Comparison of ENCODE assay signal across 8 mouse cellular contexts in genomic region chr1:86503165-86503747, GRCm38 (mm10). TPM values are rescaled to one million over a fixed set of nuclear protein-coding genes. Genes with fewer than 3 reads are reported as not detected.
A peak's percentile ranks its signal among the peaks of the same experiment; 100 is the strongest.
DNase-seq lines count a peak whose midpoint lies in the region; ATAC-seq and TF ChIP-seq lines count a peak whose summit lies in the region.

No protein-coding gene starts in this region.

- TF ChIP-seq CTCF in kidney, adult 2 months (conservative IDR thresholded peaks at IDR 0.05; ENCODE audit: insufficient read depth, insufficient read length, low read depth, low read length), result no peak
- no peak for TF ChIP-seq CTCF in lung, adult 2 months (IDR thresholded peaks at IDR 0.05; ENCODE audit: insufficient read depth, low read length)

- ATAC-seq in hindbrain, embryonic 14.5 days (ENCODE audit: low FRiP score), result no peak
- ATAC-seq in neural tube, embryonic 15.5 days (ENCODE audit: low FRiP score), result peak; percentile 1

- no peaks in the 10 kb centered on the region for H3K9me3 ChIP-seq in hindbrain, embryonic 14.5 days (ENCODE audit: control insufficient read depth, low read length)
- H3K9me3 ChIP-seq in neural tube, embryonic 15.5 days (replicated peaks), result no peaks in the 10 kb centered on the region

- TF ChIP-seq POLR2A in kidney, adult 2 months (IDR thresholded peaks at IDR 0.05; ENCODE audit: low read depth, low read length), result no peak
- TF ChIP-seq POLR2A in lung, adult 2 months (IDR thresholded peaks at IDR 0.05; ENCODE audit: borderline replicate concordance, extremely low read depth, low read depth, low read length), result no peak

- H3K4me2 ChIP-seq in hindbrain, embryonic 14.5 days (replicated peaks), result peak overlapping the region; percentile 68
- H3K4me2 ChIP-seq in neural tube, embryonic 15.5 days, result peak overlapping the region; percentile 77

- peak overlapping the region; percentile 39 for H3K4me3 ChIP-seq in kidney, adult 2 months (ENCODE audit: insufficient read depth, low read depth, low read length)
- peak overlapping the region; percentile 45 for H3K4me3 ChIP-seq in hindbrain, embryonic 14.5 days (replicated peaks; ENCODE audit: low read length)
- peak overlapping the region; percentile 59 for H3K4me3 ChIP-seq in lung, adult 2 months (replicated peaks; ENCODE audit: extremely low read depth, low read depth, low read length)
- peak overlapping the region; percentile 46 for H3K4me3 ChIP-seq in neural tube, embryonic 15.5 days (replicated peaks)

- H3K4me1 ChIP-seq in kidney, adult 2 months (ENCODE audit: control insufficient read depth, insufficient read depth, low read length), result peaks cover 32% of the 10 kb centered on the region
- H3K4me1 ChIP-seq in hindbrain, embryonic 14.5 days (replicated peaks; ENCODE audit: control insufficient read depth, insufficient read depth, low read length), result peaks cover 39% of the 10 kb centered on the region
- peaks cover 27% of the 10 kb centered on the region for H3K4me1 ChIP-seq in lung, adult 2 months (ENCODE audit: control insufficient read depth, insufficient read depth, low read length)
- peaks cover 70% of the 10 kb centered on the region for H3K4me1 ChIP-seq in neural tube, embryonic 15.5 days

- peak overlapping the region; percentile 75 for H3K27ac ChIP-seq in kidney, adult 2 months (ENCODE audit: insufficient read depth, low read depth, low read length)
- peak overlapping the region; percentile 97 for H3K27ac ChIP-seq in hindbrain, embryonic 14.5 days
- H3K27ac ChIP-seq in neural tube, embryonic 15.5 days (replicated peaks), result peak overlapping the region; percentile 90

- H3K36me3 ChIP-seq in kidney, adult 2 months (ENCODE audit: control insufficient read depth, insufficient read depth, low read length), result no peaks in the 10 kb centered on the region
- no peaks in the 10 kb centered on the region for H3K36me3 ChIP-seq in hindbrain, embryonic 14.5 days (replicated peaks; ENCODE audit: control insufficient read depth, insufficient read depth)
- H3K36me3 ChIP-seq in neural tube, embryonic 15.5 days, result no peaks in the 10 kb centered on the region

- WGBS in kidney, adult 2 months, result 47% methylated on average over 16 of the region's 16 CpGs
- WGBS in hindbrain, embryonic 14.5 days, result 17% methylated on average over 16 of the region's 16 CpGs
- 35% methylated on average over 16 of the region's 16 CpGs for WGBS in lung, adult 2 months
- WGBS in neural tube, embryonic 15.5 days, result 17% methylated on average over 16 of the region's 16 CpGs

- H3K9ac ChIP-seq in hindbrain, embryonic 14.5 days, result peak overlapping the region; percentile 82
- peak overlapping the region; percentile 63 for H3K9ac ChIP-seq in neural tube, embryonic 15.5 days (replicated peaks)

- DNase-seq in kidney, adult 2 months, result no peak
- no peak for DNase-seq in kidney, adult 11 months
- DNase-seq in embryo, embryonic 10.5 days (ENCODE audit: low spot score), result peak; percentile 82
- DNase-seq in hindbrain, embryonic 14.5 days (ENCODE audit: low spot score), result no peak
- DNase-seq in lung, adult 2 months, result peak; percentile 61
- DNase-seq in adrenal gland, postnatal 14 days, result no peak
- DNase-seq in adrenal gland, postnatal 25 days, result no peak

- H3K27me3 ChIP-seq in kidney, adult 2 months (replicated peaks; ENCODE audit: control insufficient read depth, insufficient read depth, low read length), result no peaks in the 10 kb centered on the region
- no peaks in the 10 kb centered on the region for H3K27me3 ChIP-seq in hindbrain, embryonic 14.5 days (ENCODE audit: control insufficient read depth, insufficient read depth, low read length)
- no peaks in the 10 kb centered on the region for H3K27me3 ChIP-seq in neural tube, embryonic 15.5 days (replicated peaks)

RNA-seq across cellular contexts. Expression of gene Ptma, which starts 23.3 kb away (rescaled TPM):
- polyA plus RNA-seq in kidney, adult 2 months (2012; rRNA removed), result 622 and 651 TPM in 2 replicates
- 1,567 and 1,692 TPM in 2 replicates for polyA plus RNA-seq in hindbrain, embryonic 14.5 days (2014; fragmentation: Nextera tagmentation; extraction: Ambion mirVana)
- polyA plus RNA-seq in lung, adult 2 months (2012; rRNA removed), result 751 and 980 TPM in 2 replicates
- polyA plus RNA-seq in neural tube, embryonic 15.5 days (2015; fragmentation: Nextera tagmentation; extraction: Ambion mirVana), result 1,254 and 1,565 TPM in 2 replicates
- 806 and 848 TPM in 2 replicates for total RNA-seq in adrenal gland, postnatal 14 days (2021)
- 556 and 574 TPM in 2 replicates for total RNA-seq in adrenal gland, postnatal 25 days (2021)

Comparison
In these comparisons a context has a peak if more than half of its experiments do, and no peak if none do; other contexts are left out.
1. DNase-seq: peak in embryo, embryonic 10.5 days (single experiment) and lung, adult 2 months (single experiment); none in kidney, adult 2 months (single experiment), kidney, adult 11 months (single experiment), hindbrain, embryonic 14.5 days (single experiment), adrenal gland, postnatal 14 days (single experiment) and adrenal gland, postnatal 25 days (single experiment).
2. Peak in every context shown above with its lines, with median percentiles within 50 percentile points of each other: H3K27ac ChIP-seq and H3K4me3 ChIP-seq.